Mouse (Mus musculus) midbrain, embryonic 10.5 days (tissue): Measurements from ENCODE around the gene Ctdsp2. TPM values are rescaled to one million over a fixed set of nuclear protein-coding genes. Genes with fewer than 3 reads are reported as not detected.
A peak's percentile ranks its signal among the peaks of the same experiment; 100 is the strongest.

ENCODE experiments used
- DNase-seq: peaks from one replicate; pipeline ENCODE4 v3.0.0-alpha.2; 2017; ENCODE audit warnings: low spot score
- H3K27ac ChIP-seq: fragments of 300-500 bp; sonication (generic); replicated peaks from 2 replicates; pipeline ENCODE4 v1.5.1; 2016; ENCODE audit warnings: mild to moderate bottlenecking
- H3K27me3 ChIP-seq: fragments of 300-500 bp; sonication (generic); 2 replicates; pipeline ENCODE4 v1.6.1; 2016; ENCODE audit warnings: low read depth, mild to moderate bottlenecking; ENCODE audit not compliant: poor library complexity, severe bottlenecking
- H3K36me3 ChIP-seq: fragments of 300-500 bp; sonication (generic); 2 replicates; pipeline ENCODE4 v1.6.1; 2016; ENCODE audit warnings: mild to moderate bottlenecking, moderate library complexity
- H3K4me1 ChIP-seq: fragments of 300-500 bp; sonication (generic); 2 replicates; pipeline ENCODE4 v1.6.1; 2016
- H3K4me3 ChIP-seq: fragments of 300-500 bp; sonication (generic); 2 replicates; pipeline ENCODE4 v1.5.1; 2016; ENCODE audit warnings: mild to moderate bottlenecking, moderate library complexity
- H3K9me3 ChIP-seq: fragments of 300-500 bp; sonication (generic); replicated peaks from 2 replicates; pipeline ENCODE4 v1.6.1; 2016; ENCODE audit warnings: mild to moderate bottlenecking
- WGBS: fragments of 180-500 bp; shearing (Covaris S2); methylation state at CpG from one replicate; pipeline ENCODE4 v1.1.7; 2016; 5-methylcytosine and 5-hydroxymethylcytosine counted together
- polyA plus RNA-seq: library from polyadenylated mRNA; unstranded; fragments of >200 nt; fragmentation: Nextera tagmentation; extraction: Ambion mirVana; gene quantifications from 2 replicates; pipeline ENCODE4 v1.2.1, GENCODE M21; 2016

Gene Ctdsp2
- polyA plus RNA-seq: 36.8 and 39.3 TPM in 2 replicates

GRCm38 (mm10) chr10:126978277-126978994, at the start of gene Ctdsp2:
Gene Ctdsp2 (plus strand): TSS chr10:126978717.
- WGBS: under 1% methylated on average over 53 of the region's 56 CpGs
- Histone ChIP-seq H3K27me3 (peaks cover 21% of the 10 kb centered on the region), H3K9me3 (no peaks in the 10 kb centered on the region), H3K4me1 (peaks cover 58% of the 10 kb centered on the region), H3K4me3 (peak within 1 kb of the TSS; percentile 99), H3K36me3 (no peaks in the 10 kb centered on the region; the same call in 1 of the 2 replicates), H3K27ac (peak within 1 kb of the TSS; percentile 98)
- DNase-seq: peak; percentile 100

DNA sequence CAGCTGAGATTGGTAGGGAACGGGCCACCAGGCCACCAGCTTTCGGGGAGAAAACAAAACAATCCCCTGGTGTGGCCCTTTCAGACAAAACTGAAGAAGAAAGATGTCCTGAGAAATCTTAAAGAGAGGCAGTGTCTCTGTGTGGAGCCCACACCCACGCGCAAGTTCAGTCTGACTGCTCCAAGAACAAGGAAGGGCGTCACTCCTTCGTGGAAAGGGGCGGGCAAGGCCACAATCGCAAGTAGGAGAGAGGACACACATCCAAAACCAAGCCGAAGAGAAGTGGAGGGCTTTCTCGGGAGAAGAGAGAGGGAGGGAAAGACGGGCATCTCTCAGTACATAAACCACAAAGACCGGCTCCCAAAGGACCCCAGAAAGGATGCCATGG, 49.7 kb upstream of the Ctdsp2 start:
- 22% methylated on average over 12 of the region's 12 CpGs for WGBS
- DNase-seq: no peak
- peaks cover 52% of the 10 kb centered on the region for H3K27me3 ChIP-seq
- H3K27ac ChIP-seq: peak overlapping the region; percentile 86
- H3K4me1 ChIP-seq: peaks cover 61% of the 10 kb centered on the region
- no peaks in the 10 kb centered on the region for H3K9me3 ChIP-seq
- no peaks in the 10 kb centered on the region for H3K36me3 ChIP-seq
- peak overlapping the region; percentile 66 for H3K4me3 ChIP-seq

DNA sequence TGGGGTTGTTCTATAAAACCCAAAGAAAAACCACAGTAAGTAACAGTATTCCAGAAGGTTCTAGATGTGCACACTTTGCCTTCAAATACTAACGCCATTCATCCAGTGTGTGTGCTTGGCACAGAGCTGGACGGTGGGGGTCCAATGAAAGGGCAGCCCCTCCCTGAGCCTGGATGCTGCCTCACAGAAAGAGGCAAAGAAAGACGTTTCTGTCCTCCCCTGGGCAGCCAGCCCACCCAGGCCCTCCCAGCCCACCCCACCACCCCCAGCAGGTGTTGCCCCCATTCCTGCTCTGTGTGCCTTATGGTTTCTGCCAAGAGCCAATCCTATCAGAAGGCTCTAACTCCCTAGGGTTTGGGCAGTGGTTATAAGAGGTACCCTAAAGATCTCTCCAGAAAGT, 49.0 kb upstream of the Ctdsp2 start:
- H3K36me3 ChIP-seq: no peaks in the 10 kb centered on the region
- WGBS: 50% methylated on average over 3 of the region's 3 CpGs
- H3K4me1 ChIP-seq: peaks cover 61% of the 10 kb centered on the region
- H3K9me3 ChIP-seq: no peaks in the 10 kb centered on the region
- no peak for DNase-seq
- no peak overlapping the region; the same call in 1 of the 2 replicates for H3K27ac ChIP-seq
- peaks cover 52% of the 10 kb centered on the region for H3K27me3 ChIP-seq
- H3K4me3 ChIP-seq: no peak overlapping the region

GRCm38 (mm10) chr10:126930270-126931121, 48.0 kb upstream of the Ctdsp2 start:
- H3K4me1 ChIP-seq: peaks cover 67% of the 10 kb centered on the region
- WGBS: 39% methylated on average over 15 of the region's 15 CpGs
- no peaks in the 10 kb centered on the region for H3K36me3 ChIP-seq

DNA sequence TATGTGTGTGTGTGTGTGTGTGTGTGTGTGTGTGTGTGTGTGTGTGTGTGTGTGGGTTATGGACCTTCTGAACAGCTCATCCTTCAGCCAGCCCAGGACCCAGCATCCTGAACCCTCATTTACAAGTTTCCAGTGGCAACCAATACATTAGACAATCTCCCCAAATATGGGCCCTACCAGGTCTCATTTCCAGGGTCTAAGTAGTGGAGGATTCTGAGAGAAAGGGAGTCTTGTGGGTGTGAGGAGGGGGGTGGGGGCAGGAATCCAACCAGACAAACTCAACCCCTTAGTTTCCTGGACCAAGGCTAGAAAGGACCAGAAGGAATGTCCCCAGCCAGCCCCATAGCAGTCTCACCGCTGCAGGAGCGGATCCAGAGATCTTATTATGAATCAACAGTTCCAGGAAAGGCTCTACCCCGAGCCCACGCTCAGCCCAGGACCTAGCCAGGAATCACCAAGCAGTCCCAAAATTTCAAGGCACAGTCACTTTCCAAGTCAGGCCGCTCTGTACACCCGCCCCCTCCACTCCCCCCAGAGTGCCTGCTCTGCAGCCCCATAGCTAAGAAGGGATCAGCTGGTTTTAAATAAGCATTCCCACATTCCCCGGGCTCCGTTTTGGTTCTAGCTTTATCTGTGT, 47.3 kb upstream of the Ctdsp2 start:
- H3K4me3 ChIP-seq: no peak overlapping the region
- H3K27me3 ChIP-seq: peaks cover 41% of the 10 kb centered on the region
- DNase-seq: no peak
- peaks cover 64% of the 10 kb centered on the region for H3K4me1 ChIP-seq
- no peaks in the 10 kb centered on the region for H3K36me3 ChIP-seq
- no peaks in the 10 kb centered on the region for H3K9me3 ChIP-seq
- peak overlapping the region; percentile 82 for H3K27ac ChIP-seq
- WGBS: 73% methylated on average over 8 of the region's 8 CpGs

More at GRCm38 (mm10) chr10:126930270-126931121, 48.0 kb upstream of the Ctdsp2 start:
- Histone ChIP-seq H3K27me3 (peaks cover 49% of the 10 kb centered on the region), H3K4me3 (no peak overlapping the region), H3K9me3 (no peaks in the 10 kb centered on the region), H3K27ac (peak overlapping the region; percentile 82)
- peak; percentile 51 for DNase-seq

GRCm38 (mm10) chr10:126931760-126932139, 46.8 kb upstream of the Ctdsp2 start:
- H3K36me3 ChIP-seq: no peaks in the 10 kb centered on the region
- no peak overlapping the region for H3K4me3 ChIP-seq
- peak overlapping the region; percentile 82 for H3K27ac ChIP-seq
- DNase-seq: no peak
- peaks cover 36% of the 10 kb centered on the region for H3K27me3 ChIP-seq
- peaks cover 61% of the 10 kb centered on the region for H3K4me1 ChIP-seq
- H3K9me3 ChIP-seq: no peaks in the 10 kb centered on the region

GRCm38 (mm10) chr10:126934561-126934960, 44.0 kb upstream of the Ctdsp2 start:
- no peak overlapping the region for H3K27ac ChIP-seq
- WGBS: 95% methylated on average over 13 of the region's 13 CpGs

DNA sequence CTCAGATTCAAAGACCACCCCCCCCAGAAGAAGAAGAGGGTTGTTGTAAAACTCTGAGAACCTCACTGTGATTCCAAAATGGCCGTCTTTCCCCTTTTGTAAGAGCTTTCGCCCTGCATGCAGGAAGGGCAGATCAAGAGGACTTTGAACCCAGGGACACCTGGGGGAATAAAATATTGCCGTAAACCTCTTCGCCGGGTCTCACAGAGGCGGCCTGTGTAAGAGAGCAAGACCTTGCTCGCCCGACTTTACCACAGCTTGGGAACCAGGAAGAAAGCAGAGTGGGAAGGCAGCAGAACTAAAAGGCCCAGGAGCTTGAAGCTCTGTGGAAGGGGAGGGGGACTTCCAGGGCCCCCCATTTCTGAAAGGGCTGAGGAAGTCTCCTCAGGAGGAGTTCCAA, 43.4 kb upstream of the Ctdsp2 start:
- 85% methylated on average over 8 of the region's 8 CpGs for WGBS
- Histone ChIP-seq H3K27me3 (0 out of 2 replicates have a peak, but pooled peaks cover 2% of the 10 kb centered on the region), H3K9me3 (peaks cover 15% of the 10 kb centered on the region), H3K27ac (peak overlapping the region; percentile 82), H3K4me1 (peaks cover 27% of the 10 kb centered on the region), H3K36me3 (no peaks in the 10 kb centered on the region), H3K4me3 (0 out of 2 replicates have a peak overlapping the region, but pooled peaks have one; percentile 7)
- DNase-seq: no peak

More at GRCm38 (mm10) chr10:126934561-126934960, 44.0 kb upstream of the Ctdsp2 start:
- DNase-seq: no peak
- Histone ChIP-seq H3K4me3 (no peak overlapping the region), H3K27me3 (peaks cover 8% of the 10 kb centered on the region), H3K4me1 (peaks cover 33% of the 10 kb centered on the region), H3K36me3 (no peaks in the 10 kb centered on the region), H3K9me3 (peaks cover 15% of the 10 kb centered on the region)

DNA sequence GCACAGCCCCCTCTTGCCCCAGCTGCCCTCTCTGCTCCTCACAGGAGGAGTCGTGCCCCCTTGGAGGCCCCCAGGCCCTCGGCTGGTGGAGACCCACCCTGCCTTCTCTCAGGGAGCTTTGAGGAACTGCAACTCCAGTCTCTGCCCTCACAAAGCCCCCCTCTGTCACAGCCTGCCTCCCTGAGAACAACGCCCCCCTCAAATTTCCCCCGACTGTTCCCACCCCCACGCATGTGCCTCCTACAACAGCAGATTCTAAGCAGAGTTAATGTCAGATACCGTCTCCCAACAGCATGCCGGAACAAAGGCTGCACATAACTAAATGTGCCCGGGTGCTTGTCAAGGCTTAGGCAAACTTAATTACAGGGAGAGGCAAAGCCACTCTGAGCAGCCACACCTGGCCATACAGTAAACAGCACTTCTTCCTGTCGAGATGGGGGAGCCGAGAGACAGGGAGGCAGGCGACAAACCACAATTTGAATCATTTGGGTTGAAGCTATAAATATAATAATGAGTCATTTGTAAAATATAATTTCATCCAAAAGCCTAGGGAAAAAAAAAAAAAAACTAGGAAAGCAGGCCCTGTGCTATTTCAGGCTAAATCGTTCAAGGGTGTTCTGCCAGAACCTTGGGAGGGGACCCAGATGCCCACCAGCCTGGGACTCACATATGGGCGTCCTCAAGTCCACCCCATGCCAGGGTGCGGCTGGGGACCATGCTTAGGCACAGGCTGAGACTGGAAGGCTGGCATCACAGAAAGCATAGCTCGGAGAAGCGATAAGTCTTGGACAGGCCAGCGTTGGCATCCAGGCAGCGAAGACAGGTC, 42.7 kb upstream of the Ctdsp2 start:
- peak overlapping the region; percentile 82 for H3K27ac ChIP-seq
- DNase-seq: no peak
- WGBS: 69% methylated on average over 18 of the region's 18 CpGs

GRCm38 (mm10) chr10:126940949-126941348, 37.6 kb upstream of the Ctdsp2 start:
- 84% methylated on average over 7 of the region's 7 CpGs for WGBS
- peaks cover 15% of the 10 kb centered on the region for H3K9me3 ChIP-seq
- no peaks in the 10 kb centered on the region for H3K36me3 ChIP-seq
- no peaks in the 10 kb centered on the region for H3K4me1 ChIP-seq
- no peak overlapping the region for H3K27ac ChIP-seq
- H3K4me3 ChIP-seq: no peak overlapping the region
- no peak for DNase-seq
- H3K27me3 ChIP-seq: no peaks in the 10 kb centered on the region

More for the DNA sequence above, 42.7 kb upstream of the Ctdsp2 start:
- Histone ChIP-seq H3K4me3 (0 out of 2 replicates have a peak overlapping the region, but pooled peaks have one; percentile 7), H3K27me3 (no peaks in the 10 kb centered on the region), H3K4me1 (peaks cover 21% of the 10 kb centered on the region), H3K9me3 (peaks cover 15% of the 10 kb centered on the region), H3K36me3 (no peaks in the 10 kb centered on the region)

- peaks cover 11% of the 10 kb centered on the region for H3K4me1 ChIP-seq
- H3K9me3 ChIP-seq: peaks cover 5% of the 10 kb centered on the region; the same call in 1 of the 2 replicates
- WGBS: 89% methylated on average over 5 of the region's 5 CpGs
- H3K4me3 ChIP-seq: no peak overlapping the region
- no peak overlapping the region for H3K27ac ChIP-seq
- no peaks in the 10 kb centered on the region for H3K36me3 ChIP-seq
- H3K27me3 ChIP-seq: no peaks in the 10 kb centered on the region
- no peak for DNase-seq
Observed at GRCm38 (mm10) chr10:126945531-126945930, 33.0 kb upstream of the Ctdsp2 start.

DNA sequence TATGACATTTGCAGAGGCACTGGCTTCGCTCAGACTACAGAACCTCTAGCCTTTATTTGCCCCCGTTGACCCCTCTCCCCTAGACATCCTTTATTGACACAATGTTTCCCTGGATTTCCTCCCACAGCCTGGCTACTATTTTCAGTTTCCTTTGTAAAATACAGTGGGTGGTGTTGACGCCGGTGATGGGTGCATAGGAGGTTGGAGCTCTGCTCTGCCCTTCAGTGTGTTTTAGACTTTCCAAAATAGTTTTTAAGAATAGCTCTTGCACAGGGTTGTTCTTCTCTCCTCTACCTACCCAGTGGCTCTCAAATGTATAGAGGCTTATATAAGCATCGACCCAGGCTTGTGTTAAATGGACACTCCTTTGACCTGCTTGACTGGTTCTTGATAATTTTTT, 28.7 kb upstream of the Ctdsp2 start:
- Histone ChIP-seq H3K9me3 (peaks cover 5% of the 10 kb centered on the region; the same call in 1 of the 2 replicates), H3K27me3 (no peaks in the 10 kb centered on the region), H3K36me3 (no peaks in the 10 kb centered on the region), H3K4me1 (peaks cover 11% of the 10 kb centered on the region), H3K4me3 (no peak overlapping the region), H3K27ac (0 out of 2 replicates have a peak overlapping the region, but pooled peaks have one; percentile 23)
- WGBS: 70% methylated on average over 5 of the region's 5 CpGs
- no peak for DNase-seq
